Mouse (Mus musculus) stomach, postnatal 0 days (tissue): Measurements from ENCODE around the gene Rnf213.

Experiments used
- CTCF ChIP-seq: IDR thresholded peaks from 2 replicates; pipeline ENCODE4 v1.5.1; 2016; ENCODE audit warnings: antibody characterized with exemption, low read depth, mild to moderate bottlenecking, moderate library complexity
- EP300 ChIP-seq: optimal IDR thresholded peaks from 2 replicates; pipeline ENCODE3; 2016; ENCODE audit warnings: antibody characterized with exemption

- TF ChIP-seq CTCF = no peak
- TF ChIP-seq EP300 = no peak
Observed at GRCm38 (mm10) chr11:119496147-119496546, 103.2 kb downstream of the Rnf213 start.
